Mouse (Mus musculus): ENCODE measurements around the gene Cyp1a2.
"Not testable (repeated sequence)": the region's sequence is repeated elsewhere in the genome, so short reads cannot be mapped to it uniquely, and the experiment has no call there.

The Cyp1a2 gene

GRCm38 (mm10) chr9:57683520-57683919, at the start of gene Cyp1a2:
Gene Cyp1a2 (minus strand): TSS chr9:57683703.
- no peak for DNase-seq (ENCODE audit: low spot score in 2 of 2)

GRCm38 (mm10) chr9:57728312-57728711, 44.8 kb upstream of the Cyp1a2 start:
- DNase-seq (ENCODE audit: low spot score in 2 of 2), result no peak

GRCm38 (mm10) chr9:57724701-57725100, 41.2 kb upstream of the Cyp1a2 start:
- no peak for DNase-seq (ENCODE audit: low spot score in 2 of 2)

GRCm38 (mm10) chr9:57723796-57724195, 40.3 kb upstream of the Cyp1a2 start:
- no peak for DNase-seq (ENCODE audit: low spot score in 2 of 2)

GRCm38 (mm10) chr9:57723315-57723715, 39.8 kb upstream of the Cyp1a2 start:
- no peak for DNase-seq (ENCODE audit: low spot score in 2 of 2)

GRCm38 (mm10) chr9:57722371-57722770, 38.9 kb upstream of the Cyp1a2 start:
- no peak for DNase-seq (ENCODE audit: low spot score in 2 of 2)

- DNase-seq (ENCODE audit: low spot score in 2 of 2), result no peak
Measured at GRCm38 (mm10) chr9:57720736-57721135, 37.2 kb upstream of the Cyp1a2 start.

GRCm38 (mm10) chr9:57718408-57718807, 34.9 kb upstream of the Cyp1a2 start:
- DNase-seq (ENCODE audit: low spot score in 2 of 2), result no peak

GRCm38 (mm10) chr9:57712194-57712593, 28.7 kb upstream of the Cyp1a2 start:
- DNase-seq (ENCODE audit: low spot score in 2 of 2), result no peak

GRCm38 (mm10) chr9:57710214-57710613, 26.7 kb upstream of the Cyp1a2 start:
- not testable (repeated sequence) for DNase-seq (ENCODE audit: low spot score in 2 of 2)

- peak; percentile 45 to 73 for DNase-seq (ENCODE audit: low spot score in 2 of 2)
Measured at GRCm38 (mm10) chr9:57708720-57709274, 25.3 kb upstream of the Cyp1a2 start.

- DNase-seq (ENCODE audit: low spot score in 2 of 2), result peak; percentile 89 to 94
Measured at GRCm38 (mm10) chr9:57708068-57708719, 24.7 kb upstream of the Cyp1a2 start, which contains the start of gene Edc3. Gene Edc3 (plus strand): TSS chr9:57708540.

- no peak for DNase-seq (ENCODE audit: low spot score in 2 of 2)
Measured at GRCm38 (mm10) chr9:57706496-57706895, 23.0 kb upstream of the Cyp1a2 start.

- peak in 1 of 2 experiments; percentile 39 for DNase-seq (ENCODE audit: low spot score in 2 of 2)
Measured at GRCm38 (mm10) chr9:57698466-57699150, 15.1 kb upstream of the Cyp1a2 start.

GRCm38 (mm10) chr9:57697380-57697779, 13.9 kb upstream of the Cyp1a2 start:
- DNase-seq (ENCODE audit: low spot score in 2 of 2), result no peak

GRCm38 (mm10) chr9:57696380-57697285, 13.1 kb upstream of the Cyp1a2 start:
- no peak for DNase-seq (ENCODE audit: low spot score in 2 of 2)

GRCm38 (mm10) chr9:57694108-57694507, 10.6 kb upstream of the Cyp1a2 start:
- no peak for DNase-seq (ENCODE audit: low spot score in 2 of 2)

- no peak for DNase-seq (ENCODE audit: low spot score in 2 of 2)
Measured at GRCm38 (mm10) chr9:57688606-57689005, 5.1 kb upstream of the Cyp1a2 start.

- DNase-seq (ENCODE audit: low spot score in 2 of 2), result peak in 1 of 2 experiments; percentile 32
Measured at GRCm38 (mm10) chr9:57688158-57688557, 4.7 kb upstream of the Cyp1a2 start.

GRCm38 (mm10) chr9:57687751-57688150, 4.2 kb upstream of the Cyp1a2 start, which contains the start of gene Cyp1a1:
Gene Cyp1a1 (plus strand): TSS chr9:57687928.
- DNase-seq (ENCODE audit: low spot score in 2 of 2), result no peak

- DNase-seq (ENCODE audit: low spot score in 2 of 2), result no peak
Measured at GRCm38 (mm10) chr9:57686011-57686410, 2.5 kb upstream of the Cyp1a2 start.

- DNase-seq (ENCODE audit: low spot score in 2 of 2), result no peak
Measured at GRCm38 (mm10) chr9:57681411-57681810, 2.1 kb downstream of the Cyp1a2 start.

All from spleen, postnatal 4 days (tissue).